Mouse (Mus musculus): ENCODE results near the gene Ifna6. TPM values are rescaled to one million over a fixed set of nuclear protein-coding genes. Genes with fewer than 3 reads are reported as not detected.

Gene Ifna6
- total and polyA plus RNA-seq, 3 experiments, result not detected

DNA sequence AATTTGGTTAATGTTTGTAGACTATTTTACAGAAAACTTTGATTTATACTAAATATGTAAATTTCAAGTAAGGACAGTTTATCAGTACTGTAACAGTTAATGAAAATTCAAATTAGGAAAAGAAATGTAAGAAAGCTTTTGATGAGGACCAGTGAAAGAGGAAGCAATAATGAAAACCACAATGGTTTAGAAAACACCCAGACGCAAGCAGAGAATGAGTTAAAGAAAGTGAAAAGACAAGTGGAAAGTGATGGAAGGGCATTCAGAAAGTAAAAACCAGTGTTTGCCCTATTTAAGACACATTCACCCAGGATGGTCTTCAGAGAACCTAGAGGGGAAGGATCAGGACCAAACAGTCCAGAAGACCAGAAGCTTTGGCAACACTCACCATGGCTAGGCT, 22.5 kb downstream of the Ifna6 start, which contains the start of gene Ifna1:
Gene Ifna1, plus strand, starts transcription at position 390 of the 400 bp plus-strand sequence.
- no peaks in the 10 kb centered on the region; a peak in 1 of 4 replicates for H3K4me1 ChIP-seq (ENCODE audit: control insufficient read depth in 1 of 2, insufficient read depth in 2 of 2, low read length in 2 of 2)
- no peak within 1 kb of the TSS for H3K4me3 ChIP-seq (ENCODE audit: control insufficient read depth in 1 of 2, insufficient read depth in 1 of 2, low read depth in 2 of 2, low read length in 2 of 2)
- no peaks in the 10 kb centered on the region for H3K9me3 ChIP-seq (replicated peaks; ENCODE audit: insufficient read depth, low read length)
- no peak for TF ChIP-seq GATA1 (IDR thresholded peaks at IDR 0.05; ENCODE audit: low read depth, low read length)
- no peak for TF ChIP-seq BHLHE40 (IDR thresholded peaks at IDR 0.05; ENCODE audit: borderline replicate concordance, low read depth, low read length)
- TF ChIP-seq ETS1 (IDR thresholded peaks at IDR 0.05; ENCODE audit: low read depth, low read length), result no peak
- TF ChIP-seq USF2 (IDR thresholded peaks at IDR 0.05; ENCODE audit: borderline replicate concordance in 1 of 2, insufficient read depth in 1 of 2, low read depth in 1 of 2, low read length in 2 of 2), result no peak
- TF ChIP-seq MAZ (IDR thresholded peaks at IDR 0.05; ENCODE audit: low read depth, low read length), result no peak
- no peak for TF ChIP-seq SMC3 (IDR thresholded peaks at IDR 0.05; ENCODE audit: low read depth, low read length)
- no peak for TF ChIP-seq POLR2AphosphoS2 (IDR thresholded peaks at IDR 0.05; ENCODE audit: low read length)
- no peak for TF ChIP-seq USF1 (IDR thresholded peaks at IDR 0.05; ENCODE audit: low read depth, low read length)
- no peak for TF ChIP-seq POLR2A (IDR thresholded peaks at IDR 0.05; ENCODE audit: control insufficient read depth in 1 of 2, insufficient read depth in 1 of 2, low read depth in 1 of 2, low read length in 2 of 2, poor library complexity in 1 of 2)
- no peak for TF ChIP-seq CTCF (IDR thresholded peaks at IDR 0.05 in 2 of 3, conservative IDR thresholded peaks at IDR 0.05 in 1 of 3; ENCODE audit: control insufficient read depth in 1 of 3, insufficient read depth in 1 of 3, low read depth in 2 of 3, low read length in 3 of 3, poor library complexity in 1 of 3, severe bottlenecking in 1 of 3)
- no peak for TF ChIP-seq HCFC1 (IDR thresholded peaks at IDR 0.05; ENCODE audit: low read depth, low read length)
- TF ChIP-seq ZKSCAN1 (IDR thresholded peaks at IDR 0.05; ENCODE audit: low read depth, low read length), result no peak
- no peak for TF ChIP-seq SIN3A (IDR thresholded peaks at IDR 0.05; ENCODE audit: low read length)
- no peak for TF ChIP-seq MAX (IDR thresholded peaks at IDR 0.05; ENCODE audit: low read length)
- no peak for TF ChIP-seq MYB (IDR thresholded peaks at IDR 0.05; ENCODE audit: low read depth, low read length)
- no peak for TF ChIP-seq CHD2 (IDR thresholded peaks at IDR 0.05; ENCODE audit: low read length)
- H3K36me3 ChIP-seq (ENCODE audit: control insufficient read depth in 1 of 2, insufficient read depth in 2 of 2, low read length in 2 of 2), result no peaks in the 10 kb centered on the region
- H3K27ac ChIP-seq (ENCODE audit: control insufficient read depth, low read depth, low read length), result no peak within 1 kb of the TSS
- peaks cover 4 to 26% of the 10 kb centered on the region in 2 experiments for H3K27me3 ChIP-seq (ENCODE audit: control insufficient read depth in 1 of 2, insufficient read depth in 2 of 2, low read length in 2 of 2)
- DNase-seq (ENCODE audit: low read depth, low spot score), result no peak
- no peak within 1 kb of the TSS for H3K9ac ChIP-seq (ENCODE audit: control insufficient read depth, low read depth, low read length, poor library complexity, severe bottlenecking)
- H3K79me2 ChIP-seq (ENCODE audit: control insufficient read depth, insufficient read depth, low read length, poor library complexity), result no peaks in the 10 kb centered on the region

- no peaks in the 10 kb centered on the region for H3K9me3 ChIP-seq (replicated peaks; ENCODE audit: insufficient read depth, low read length)
- H3K4me3 ChIP-seq (ENCODE audit: control insufficient read depth in 1 of 2, insufficient read depth in 1 of 2, low read depth in 2 of 2, low read length in 2 of 2), result no peak overlapping the region
- H3K79me2 ChIP-seq (ENCODE audit: control insufficient read depth, insufficient read depth, low read length, poor library complexity), result no peaks in the 10 kb centered on the region
- no peaks in the 10 kb centered on the region for H3K36me3 ChIP-seq (ENCODE audit: control insufficient read depth in 1 of 2, insufficient read depth in 2 of 2, low read length in 2 of 2)
- TF ChIP-seq ETS1 (IDR thresholded peaks at IDR 0.05; ENCODE audit: low read depth, low read length) (no peak), ZKSCAN1 (IDR thresholded peaks at IDR 0.05; ENCODE audit: low read depth, low read length) (no peak), CHD2 (IDR thresholded peaks at IDR 0.05; ENCODE audit: low read length) (no peak), USF1 (IDR thresholded peaks at IDR 0.05; ENCODE audit: low read depth, low read length) (no peak), ZC3H11A (IDR thresholded peaks at IDR 0.05; ENCODE audit: low read depth, low read length) (no peak), POLR2A (IDR thresholded peaks at IDR 0.05; ENCODE audit: control insufficient read depth in 1 of 2, insufficient read depth in 1 of 2, low read depth in 1 of 2, low read length in 2 of 2, poor library complexity in 1 of 2) (no peak), MAZ (IDR thresholded peaks at IDR 0.05; ENCODE audit: low read depth, low read length) (no peak), USF2 (IDR thresholded peaks at IDR 0.05; ENCODE audit: borderline replicate concordance in 1 of 2, insufficient read depth in 1 of 2, low read depth in 1 of 2, low read length in 2 of 2) (no peak), MAX (IDR thresholded peaks at IDR 0.05; ENCODE audit: low read length) (no peak), BHLHE40 (IDR thresholded peaks at IDR 0.05; ENCODE audit: borderline replicate concordance, low read depth, low read length) (no peak), HCFC1 (IDR thresholded peaks at IDR 0.05; ENCODE audit: low read depth, low read length) (no peak)
- no peak overlapping the region for H3K27ac ChIP-seq (ENCODE audit: control insufficient read depth, low read depth, low read length)
- no peak for DNase-seq (ENCODE audit: low read depth, low spot score)
- no peaks in the 10 kb centered on the region for H3K4me1 ChIP-seq (ENCODE audit: control insufficient read depth in 1 of 2, insufficient read depth in 2 of 2, low read length in 2 of 2)
- H3K9ac ChIP-seq (ENCODE audit: control insufficient read depth, low read depth, low read length, poor library complexity, severe bottlenecking), result no peak overlapping the region
- H3K27me3 ChIP-seq (ENCODE audit: control insufficient read depth in 1 of 2, insufficient read depth in 2 of 2, low read length in 2 of 2), result peaks cover 4 to 26% of the 10 kb centered on the region in 2 experiments
These were observed 24.0 kb downstream of the Ifna6 start for GRCm38 (mm10) chr4:88851026-88851763.

All from MEL (cell line).